Mouse (Mus musculus): ENCODE results near the gene Mfsd11.
A peak's percentile ranks its signal among the peaks of the same experiment; 100 is the strongest.
"Not testable (repeated sequence)": the region's sequence is repeated elsewhere in the genome, so short reads cannot be mapped to it uniquely, and the experiment has no call there.

The Mfsd11 gene

DNA sequence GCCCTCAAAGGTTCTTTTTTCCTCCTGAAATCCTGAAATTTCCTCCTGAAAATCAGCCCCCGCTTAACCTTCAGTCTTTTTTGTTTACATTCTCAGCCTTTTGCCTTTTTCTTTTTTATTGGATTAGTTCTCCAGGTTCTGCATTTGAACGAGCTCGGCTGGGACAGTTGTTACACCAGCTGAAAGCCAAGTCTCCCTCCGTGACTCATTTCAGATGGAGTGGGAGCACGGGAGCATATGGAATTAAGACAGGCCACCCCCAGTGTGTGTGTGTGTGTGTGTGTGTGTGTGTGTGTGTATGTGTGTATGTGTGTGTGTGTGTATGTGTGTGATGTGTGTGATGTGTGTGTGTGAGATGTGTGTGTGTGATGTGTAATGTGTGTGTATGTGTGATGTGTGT lies 29.2 kb downstream of the Mfsd11 start:
- no peak for DNase-seq (ENCODE audit: low spot score in 2 of 2)

DNA sequence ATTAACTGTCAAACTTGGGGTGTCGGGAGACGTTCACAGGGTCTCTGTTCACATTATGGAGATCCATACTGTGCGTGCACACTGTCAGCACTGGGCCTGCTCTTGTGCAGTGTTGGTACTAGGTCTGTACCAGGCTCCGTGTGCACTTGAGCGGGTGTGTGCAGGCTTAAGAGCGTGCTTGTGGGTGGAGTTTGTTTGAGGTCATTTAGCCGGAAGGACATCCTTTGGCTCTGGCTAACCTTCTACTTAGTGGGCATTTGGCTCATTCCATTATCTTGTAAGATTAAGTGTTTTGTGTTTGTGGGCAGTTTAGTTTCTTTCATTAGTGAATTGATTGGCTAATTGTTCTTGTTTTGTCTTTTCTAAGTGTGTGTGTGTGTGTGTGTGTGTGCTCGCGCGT lies 30.2 kb downstream of the Mfsd11 start:
- no peak for DNase-seq (ENCODE audit: low spot score in 2 of 2)

DNA sequence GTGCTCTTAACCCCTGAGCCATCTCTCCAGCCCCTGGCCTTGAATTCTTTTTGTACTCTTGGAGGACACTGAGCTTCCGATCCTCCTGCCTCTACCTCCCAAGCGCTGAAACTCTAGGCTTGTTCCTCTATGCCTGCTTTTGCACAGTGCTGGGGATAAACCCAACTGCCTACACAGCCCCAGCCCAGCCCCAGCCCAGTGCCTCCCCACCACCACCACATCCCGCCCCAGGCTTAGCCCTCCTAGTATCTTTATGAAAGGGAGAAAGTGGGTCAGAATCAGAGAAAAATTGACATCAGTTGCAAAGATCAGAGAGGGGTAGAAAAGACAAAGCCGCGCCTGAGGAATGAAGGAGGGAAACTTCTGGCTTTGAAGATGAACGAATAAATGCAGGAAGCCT lies 31.8 kb downstream of the Mfsd11 start:
- no peak for DNase-seq (ENCODE audit: low spot score in 2 of 2)

DNA sequence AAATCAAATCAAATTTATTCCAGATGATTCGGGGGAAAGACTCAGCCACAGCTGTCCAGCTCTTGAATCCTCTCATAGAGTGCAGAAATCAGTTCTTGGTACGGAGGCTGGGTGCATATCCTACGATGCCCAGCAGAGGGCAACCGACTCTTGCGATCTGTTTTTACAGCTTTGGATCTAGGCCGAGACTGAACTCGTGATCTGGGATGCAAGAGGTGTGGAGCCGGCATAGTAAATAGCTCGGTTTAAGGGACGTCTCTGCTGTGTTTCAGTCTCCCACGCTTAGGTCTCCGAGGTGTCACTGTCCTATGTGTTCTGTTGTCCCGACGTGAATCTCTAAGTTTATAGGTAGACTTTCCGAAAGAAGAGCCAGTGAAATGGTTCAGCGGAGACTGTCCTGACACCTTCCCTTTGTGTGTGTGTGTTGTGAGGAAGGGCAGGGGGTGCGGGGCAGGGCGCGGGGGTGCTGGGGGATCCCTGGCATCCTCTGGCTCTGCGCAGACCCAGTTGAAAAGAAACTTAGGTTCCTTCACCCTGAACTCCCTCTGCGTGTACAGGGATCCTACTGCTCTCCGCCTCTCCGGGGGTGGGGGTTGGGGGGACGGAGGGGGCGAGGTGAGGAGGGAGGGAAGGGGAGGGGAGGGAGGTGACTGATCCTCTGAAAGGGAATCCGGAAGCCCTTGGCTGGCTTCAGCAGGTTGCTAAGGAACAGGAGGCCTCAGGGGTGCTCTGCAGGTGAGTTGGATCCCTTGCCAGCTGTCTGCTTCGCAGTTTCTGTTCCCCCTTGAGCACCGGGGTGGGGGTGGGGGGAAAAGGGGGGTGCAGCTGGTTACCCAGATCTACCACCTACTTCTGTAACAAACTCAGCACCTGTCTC lies 33.3 kb downstream of the Mfsd11 start:
- DNase-seq (ENCODE audit: low spot score in 2 of 2): peak; percentile 53 to 62

DNA sequence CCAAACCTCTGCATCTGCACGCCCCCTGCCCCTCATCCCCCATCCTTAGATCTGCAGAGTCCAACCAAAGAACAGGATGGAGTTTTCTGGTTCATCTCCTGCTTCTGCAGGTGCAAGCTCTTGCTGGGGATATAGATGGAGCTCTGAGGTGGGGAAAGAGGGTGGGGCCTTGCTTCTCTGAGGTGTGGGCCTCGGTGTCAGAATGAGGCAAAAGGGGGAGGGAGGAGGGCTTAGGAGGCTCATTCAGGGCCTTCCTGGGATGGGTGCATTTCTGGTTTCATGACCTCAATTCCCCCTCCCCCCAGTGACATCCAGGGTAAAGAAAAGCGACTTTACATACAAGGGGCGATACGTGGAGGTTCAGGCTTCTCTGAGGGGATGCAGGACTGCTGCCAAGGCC lies 34.9 kb downstream of the Mfsd11 start:
- no peak for DNase-seq (ENCODE audit: low spot score in 2 of 2)

DNA sequence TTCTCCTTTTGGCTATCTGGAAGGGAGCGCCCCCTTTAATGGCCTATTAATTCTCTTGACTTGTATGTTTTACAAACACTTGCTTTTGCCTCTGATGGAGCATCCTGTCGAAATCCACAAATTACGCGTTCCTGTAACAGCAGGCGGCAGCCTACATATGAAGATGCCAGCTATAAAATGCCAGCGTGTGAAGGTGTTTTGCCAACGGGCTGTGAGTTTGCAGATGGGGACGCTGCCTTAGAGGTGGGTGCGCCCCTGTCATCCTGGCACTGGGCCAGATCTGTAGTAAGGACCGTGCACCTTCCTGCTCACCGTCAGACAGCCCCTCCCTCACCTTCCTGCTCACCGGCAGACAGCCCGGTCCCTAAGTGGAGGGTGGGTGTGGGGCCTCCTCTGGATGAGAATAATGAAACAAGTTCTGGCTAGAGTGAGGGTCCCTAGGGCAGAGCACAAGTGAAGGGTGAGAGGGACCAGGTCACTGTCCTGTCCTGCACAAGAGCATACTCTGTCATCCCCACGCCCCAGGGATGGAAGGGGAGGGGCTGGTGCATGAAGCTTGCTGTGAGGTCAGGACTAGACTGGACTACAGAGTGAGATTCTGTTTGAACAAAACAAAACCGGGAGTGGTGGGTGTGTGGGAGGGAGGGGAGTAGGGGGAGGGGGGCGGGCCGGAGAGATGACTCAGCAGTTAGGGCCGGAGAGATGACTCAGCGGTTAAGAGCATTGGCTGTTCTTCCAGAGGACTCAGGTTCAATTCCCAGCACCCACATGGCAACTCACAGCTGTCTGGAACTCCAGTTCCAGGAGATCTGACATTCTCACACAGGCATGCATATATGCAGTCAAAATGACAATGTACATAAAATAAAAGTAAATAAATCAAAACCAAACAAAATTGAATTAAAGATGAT lies 41.5 kb downstream of the Mfsd11 start:
- no peak for DNase-seq (ENCODE audit: low spot score in 2 of 2)

DNA sequence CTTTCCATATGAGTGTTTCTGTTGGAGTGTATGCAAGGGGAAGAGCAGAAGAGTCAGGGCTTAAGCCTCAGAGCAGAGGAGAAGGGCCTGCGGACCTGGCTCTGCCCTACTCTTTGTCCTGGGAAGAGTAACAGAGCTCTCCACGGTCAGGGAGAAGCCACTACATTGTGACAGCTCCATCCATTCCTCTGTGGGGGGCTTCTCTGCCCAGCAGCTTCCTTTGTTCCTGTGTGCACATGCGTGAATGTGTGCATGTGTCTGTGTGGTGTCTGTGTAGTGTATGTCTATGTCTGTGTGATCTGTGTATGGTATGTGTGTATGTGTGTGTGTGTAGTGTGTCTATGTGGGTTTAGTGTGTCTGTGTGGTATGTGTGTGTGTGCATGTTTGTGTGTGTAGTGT lies 43.2 kb downstream of the Mfsd11 start:
- no peak for DNase-seq (ENCODE audit: low spot score in 2 of 2)

DNA sequence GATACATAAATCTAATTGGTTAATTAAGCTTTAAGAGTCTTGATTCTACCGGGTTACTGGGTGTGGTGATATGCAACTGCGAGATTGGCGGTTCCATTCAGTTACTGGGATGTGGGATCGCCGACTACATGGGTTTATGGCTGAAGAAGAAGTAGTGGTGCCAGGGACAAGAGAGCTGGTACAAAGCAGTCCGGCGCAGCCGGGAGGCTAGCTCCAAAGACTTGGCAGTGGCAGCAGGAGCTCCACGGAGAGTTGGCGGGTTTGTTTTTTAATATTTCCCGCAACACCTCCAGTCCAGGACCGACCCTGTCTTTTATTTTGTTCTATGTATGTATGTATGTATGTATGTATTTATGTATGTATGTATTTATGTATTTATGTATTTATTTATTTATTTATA lies 47.0 kb downstream of the Mfsd11 start:
- no peak for DNase-seq (ENCODE audit: low spot score in 2 of 2)

DNA sequence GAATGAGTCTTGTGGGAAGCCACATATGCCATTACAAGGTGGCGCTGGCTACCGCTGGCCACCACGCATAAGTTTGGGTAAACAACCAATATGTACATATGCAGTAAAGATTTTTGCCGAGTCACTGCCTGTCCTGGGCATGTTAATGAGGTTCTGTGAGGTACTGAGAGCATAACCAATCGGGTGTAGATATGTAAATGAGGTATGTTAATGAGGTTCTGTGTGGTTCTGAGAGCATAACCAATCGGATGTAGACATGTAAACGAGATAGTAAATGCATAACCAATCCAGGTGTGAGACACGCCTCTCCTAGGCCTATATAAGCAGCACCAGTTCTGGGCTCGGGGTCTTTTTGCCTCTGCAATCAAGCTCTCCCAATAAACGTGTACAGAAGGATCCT lies 50.3 kb downstream of the Mfsd11 start:
- DNase-seq (ENCODE audit: low spot score in 2 of 2): not testable (repeated sequence)

DNA sequence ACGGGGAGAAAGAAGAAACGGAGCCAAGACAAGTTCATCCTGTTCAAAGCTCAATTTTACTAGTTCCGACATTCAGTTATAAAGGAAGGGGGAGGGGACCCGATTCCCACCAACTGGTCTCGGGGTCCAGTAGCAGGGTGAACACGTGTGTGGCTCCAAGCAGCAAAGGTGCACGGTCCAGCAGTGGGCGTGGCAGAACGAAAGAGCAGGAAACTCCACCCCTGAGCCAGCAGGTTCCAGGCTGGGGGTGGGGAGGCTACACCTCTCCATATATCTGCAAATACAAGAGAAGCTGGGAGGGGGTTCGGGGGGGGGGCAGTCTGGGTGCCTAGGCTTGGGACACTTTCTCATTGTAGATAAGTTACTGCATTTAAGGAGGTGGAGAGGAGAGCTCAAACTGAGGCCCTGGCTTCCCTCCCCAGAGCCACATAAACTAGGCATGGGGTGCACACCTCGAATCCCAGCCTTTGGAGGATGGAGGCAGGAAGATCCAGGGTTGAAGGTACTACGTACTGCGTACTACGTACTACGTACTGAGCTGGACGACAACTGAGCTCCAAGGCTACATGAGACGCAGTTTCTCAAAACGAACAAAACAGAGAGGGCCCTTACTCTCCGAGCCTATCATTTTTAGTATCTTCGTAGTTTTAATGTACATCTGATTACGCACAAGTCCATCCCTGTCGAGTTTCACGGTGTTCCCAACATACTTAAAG lies 53.7 kb downstream of the Mfsd11 start:
- peak in 1 of 2 experiments; percentile 26 for DNase-seq (ENCODE audit: low spot score in 2 of 2)

DNA sequence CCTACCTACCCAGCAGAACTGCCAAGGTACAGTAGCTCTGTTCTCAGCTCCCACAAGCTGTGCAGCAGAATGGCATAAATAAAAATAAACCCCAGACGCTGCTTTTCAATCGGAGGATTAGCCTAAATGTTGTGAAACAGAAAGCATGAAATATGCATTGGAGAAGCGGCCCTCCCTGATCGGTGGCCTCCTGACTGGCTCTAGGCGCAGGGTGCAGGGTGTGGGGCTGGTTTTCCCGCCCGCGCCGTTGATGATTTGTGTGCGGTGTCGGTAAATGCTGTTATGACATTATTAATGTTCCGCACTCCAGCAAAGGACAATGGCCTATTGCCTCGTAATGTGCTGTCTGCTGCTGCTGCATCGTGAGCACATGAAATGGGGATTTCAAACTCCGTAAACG lies 61.3 kb downstream of the Mfsd11 start:
- DNase-seq (ENCODE audit: low spot score in 2 of 2): no peak

DNA sequence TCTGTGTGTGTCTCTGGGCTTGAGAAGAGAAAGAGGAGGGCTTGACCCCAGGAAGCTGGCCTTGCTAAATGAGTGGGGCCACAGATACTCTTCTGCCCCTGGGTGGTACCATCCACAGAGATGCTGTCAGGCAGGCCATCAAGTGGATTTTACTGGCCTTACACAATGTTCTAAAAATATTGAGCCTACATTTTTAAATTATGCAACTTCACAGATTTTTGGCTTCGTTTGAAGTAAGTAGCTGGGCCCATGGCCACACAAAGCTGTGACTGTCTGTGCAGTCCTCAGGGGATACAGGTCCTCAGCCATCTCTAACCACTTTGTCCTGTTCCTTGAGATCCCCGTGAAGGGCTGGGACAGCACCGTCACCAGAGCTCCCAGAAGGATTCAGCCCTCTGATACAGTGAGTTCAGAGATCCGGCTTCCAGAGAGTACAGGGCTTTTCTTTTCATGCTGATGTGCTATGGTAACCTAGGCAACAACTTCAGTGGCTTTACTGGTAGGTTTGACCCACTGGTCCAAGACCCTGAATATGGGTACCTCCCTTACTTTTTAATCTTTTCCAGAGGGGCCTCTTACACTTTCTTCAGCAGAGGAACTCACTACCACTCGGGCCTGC lies 62.1 kb downstream of the Mfsd11 start:
- DNase-seq (ENCODE audit: low spot score in 2 of 2): no peak

DNA sequence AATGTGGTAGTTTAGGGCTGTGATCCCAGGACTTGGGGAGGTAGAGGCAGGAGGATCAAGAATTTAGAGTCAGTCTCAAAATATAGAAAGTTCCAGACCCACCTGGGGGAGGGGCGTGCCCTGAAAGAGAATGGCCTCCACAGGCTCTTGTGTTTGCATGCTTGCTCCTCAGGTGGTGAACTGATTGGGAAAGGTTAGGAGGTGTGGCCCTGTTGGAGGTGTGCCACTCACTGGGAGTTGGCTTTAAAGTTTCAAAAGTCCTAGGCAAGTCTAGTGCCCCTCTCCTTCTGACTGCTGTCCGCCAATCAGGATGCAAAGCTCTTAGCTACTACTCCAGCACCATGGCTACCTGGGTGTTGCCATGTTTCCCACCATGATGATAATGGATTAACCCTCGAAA lies 63.0 kb downstream of the Mfsd11 start:
- no peak for DNase-seq (ENCODE audit: low spot score in 2 of 2)

DNA sequence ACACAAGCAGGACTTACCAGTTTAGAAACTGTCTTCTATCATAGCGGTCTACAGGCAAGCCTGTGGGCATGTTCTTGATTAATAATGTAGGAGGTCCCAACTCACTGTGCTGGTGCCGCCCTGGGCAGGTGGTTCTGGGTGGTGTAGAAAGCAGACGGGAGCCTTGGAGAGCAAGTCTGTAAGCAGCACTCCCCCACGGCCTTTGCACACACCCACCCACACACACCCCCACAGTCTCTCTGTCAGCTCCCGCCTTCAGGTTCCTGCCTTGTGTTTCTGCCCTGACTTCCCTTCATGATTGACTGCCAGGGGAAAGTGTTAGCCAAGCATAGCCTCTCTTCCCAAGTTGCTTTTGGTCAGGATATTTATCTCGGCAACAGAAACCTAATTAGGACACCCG lies 65.1 kb downstream of the Mfsd11 start:
- DNase-seq (ENCODE audit: low spot score in 2 of 2): peak in 1 of 2 experiments; percentile 24

DNA sequence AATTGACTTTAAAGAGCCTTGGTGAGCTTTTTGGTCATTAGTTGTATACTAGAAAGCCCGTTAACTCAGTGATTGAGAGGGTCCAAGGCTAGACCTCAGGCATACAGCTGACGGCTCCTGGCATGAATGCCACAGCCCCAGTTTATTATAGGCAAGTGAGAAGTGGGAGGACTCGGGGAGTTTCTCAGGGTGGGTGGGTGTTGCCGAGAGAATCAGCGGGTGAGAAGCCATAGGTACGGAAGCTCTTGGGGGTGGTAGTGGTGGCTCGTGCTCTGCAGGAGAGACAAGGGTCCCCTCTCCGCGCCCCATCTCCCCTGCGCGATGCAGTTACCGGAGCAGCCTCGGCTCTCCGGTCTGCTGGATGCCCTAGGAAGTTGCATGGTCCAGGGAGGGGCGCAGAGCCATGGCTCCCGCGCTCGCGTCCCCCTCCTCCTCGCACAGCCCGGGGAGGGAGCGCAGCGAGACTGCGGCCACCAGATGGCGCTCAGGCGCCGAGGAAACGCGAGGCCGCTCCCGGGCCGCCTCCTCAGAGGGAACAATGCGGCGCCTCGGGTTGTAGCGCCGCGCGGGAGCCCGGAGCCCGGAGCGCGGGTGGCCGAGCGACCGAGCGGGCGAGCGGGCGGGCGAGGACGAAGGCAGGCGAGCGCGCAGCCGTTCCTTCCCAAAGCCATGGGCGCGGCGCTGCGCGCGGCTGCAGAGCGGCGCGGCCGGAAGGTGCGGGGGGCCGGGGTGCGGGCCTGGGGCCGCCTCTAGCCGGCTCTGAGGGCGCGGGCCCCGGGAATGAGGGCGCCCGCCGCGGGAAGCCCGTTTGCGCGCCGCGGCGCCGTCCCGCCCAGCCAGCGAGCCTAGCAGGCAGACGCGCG lies 66.3 kb downstream of the Mfsd11 start, which contains the start of gene Mgat5b:
Mgat5b (plus strand) TSS at position 541 of the 863 bp plus-strand sequence.
- DNase-seq (ENCODE audit: low spot score in 2 of 2): peak; percentile 54 to 82

DNA sequence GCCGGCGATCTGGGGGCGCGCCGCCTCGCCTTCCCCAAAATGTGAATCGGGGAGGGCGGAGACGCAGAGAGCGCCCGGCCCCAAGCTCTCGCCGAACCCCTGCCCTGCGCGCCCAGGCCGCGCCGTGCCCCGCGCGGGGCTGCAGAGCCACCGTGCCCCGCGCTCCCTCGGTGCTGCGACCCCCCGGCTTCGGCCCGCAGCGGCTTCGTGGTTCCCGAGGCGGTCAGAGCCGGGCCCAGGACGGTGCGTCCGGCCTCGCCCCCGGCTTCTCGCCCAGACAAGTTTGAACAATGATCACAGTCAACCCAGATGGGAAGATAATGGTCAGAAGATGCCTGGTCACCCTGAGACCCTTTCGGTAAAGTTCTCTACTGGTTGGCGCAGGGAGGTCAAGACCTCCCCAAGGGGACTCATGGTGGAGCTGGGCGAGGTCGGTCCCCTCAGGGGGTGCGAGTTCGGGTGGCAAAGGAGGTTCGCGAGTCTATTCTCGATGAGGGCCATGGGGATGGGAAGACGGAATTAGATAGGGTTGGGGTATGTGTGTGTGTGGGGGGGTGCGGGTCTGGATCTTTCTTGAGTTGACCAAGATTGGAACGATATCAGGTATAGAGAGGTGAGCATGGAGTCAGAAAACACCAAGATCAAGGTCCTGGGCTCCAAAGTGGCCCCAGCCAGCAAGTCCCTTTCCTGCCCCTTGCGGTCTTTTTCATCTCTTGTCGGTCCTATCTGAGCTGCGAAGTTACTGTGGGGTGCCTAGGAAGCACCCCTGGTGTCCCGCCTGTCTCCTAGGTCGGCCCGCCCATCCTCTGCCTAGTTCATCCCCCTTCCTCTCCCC lies 67.2 kb downstream of the Mfsd11 start:
- no peak for DNase-seq (ENCODE audit: low spot score in 2 of 2)

DNA sequence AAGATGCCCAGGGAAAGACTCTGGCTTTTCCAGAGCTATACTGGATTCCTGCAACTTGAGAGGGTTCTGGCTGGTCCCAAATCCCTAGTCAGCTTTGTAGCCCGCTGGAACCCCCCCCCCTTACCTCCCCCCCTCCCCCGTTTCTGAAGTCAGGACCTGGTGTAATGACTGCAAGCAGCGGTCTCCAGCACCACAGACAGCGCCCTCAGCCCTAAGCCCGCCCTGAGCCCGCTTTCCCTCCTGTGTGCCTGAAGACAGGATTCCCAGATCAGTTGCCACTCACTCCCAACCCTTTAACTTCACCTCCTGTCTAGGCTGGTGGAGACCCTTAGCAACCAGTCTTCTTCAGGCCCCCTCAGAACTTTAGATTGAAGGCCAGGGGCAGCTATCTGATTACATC lies 68.5 kb downstream of the Mfsd11 start:
- DNase-seq (ENCODE audit: low spot score in 2 of 2): no peak

DNA sequence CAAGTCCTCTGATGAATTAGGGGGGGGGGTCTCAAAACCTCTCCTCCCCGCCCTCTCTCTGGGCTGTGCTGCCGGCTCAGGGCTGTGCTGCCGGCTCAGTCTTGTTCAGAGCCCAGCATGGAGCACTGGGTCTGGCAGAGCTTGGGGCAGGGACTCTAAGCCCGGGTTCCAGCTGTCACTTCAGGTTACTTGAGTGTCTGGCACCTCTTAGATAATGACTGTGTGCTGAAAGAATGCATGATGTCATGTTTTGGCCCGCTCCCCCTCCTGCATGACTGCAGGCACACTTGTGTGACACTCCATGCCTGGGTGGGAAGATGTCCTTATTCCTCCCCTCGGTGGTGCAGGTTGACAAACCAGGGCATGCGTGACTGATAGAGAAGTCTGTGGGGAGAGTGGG lies 69.8 kb downstream of the Mfsd11 start:
- DNase-seq (ENCODE audit: low spot score in 2 of 2): no peak

Data from urinary bladder, adult 18-20 months (tissue).